Mouse (Mus musculus) limb, embryonic 15.5 days (tissue): ENCODE data around the gene Tmem191c. TPM values are rescaled to one million over a fixed set of nuclear protein-coding genes. Genes with fewer than 3 reads are reported as not detected.

ENCODE experiments used
- ATAC-seq: fragments of 200-750 bp; cut with Nextera tagmentation; 2 replicates; pipeline ENCODE4 v1.8.0; 2017; ENCODE audit warnings: low read depth, moderate TSS enrichment; ENCODE audit not compliant: insufficient number of reproducible peaks, low FRiP score, low TSS enrichment
- H3K27ac ChIP-seq: fragments of 300-500 bp; sonication (generic); 2 replicates; pipeline ENCODE4 v1.5.1; 2015; ENCODE audit warnings: moderate library complexity, mild to moderate bottlenecking, inconsistent platforms
- H3K27me3 ChIP-seq: fragments of 300-500 bp; sonication (generic); 2 replicates; pipeline ENCODE4 v1.6.1; 2015; ENCODE audit warnings: inconsistent platforms
- H3K36me3 ChIP-seq: fragments of 300-500 bp; sonication (generic); 2 replicates; pipeline ENCODE4 v1.6.1; 2015; ENCODE audit warnings: inconsistent platforms
- H3K4me1 ChIP-seq: fragments of 300-500 bp; sonication (generic); 2 replicates; pipeline ENCODE4 v1.6.1; 2015; ENCODE audit warnings: inconsistent platforms
- H3K4me2 ChIP-seq: fragments of 300-500 bp; sonication (generic); 2 replicates; pipeline ENCODE4 v1.6.1; 2015; ENCODE audit warnings: mild to moderate bottlenecking, inconsistent platforms
- H3K4me3 ChIP-seq: fragments of 300-500 bp; sonication (generic); 2 replicates; pipeline ENCODE4 v1.5.1; 2015; ENCODE audit warnings: mild to moderate bottlenecking, inconsistent platforms
- H3K9ac ChIP-seq: fragments of 300-500 bp; sonication (generic); 2 replicates; pipeline ENCODE4 v1.6.1; 2015; ENCODE audit warnings: inconsistent platforms
- H3K9me3 ChIP-seq: fragments of 300-500 bp; sonication (generic); 2 replicates; pipeline ENCODE4 v1.6.1; 2016; ENCODE audit warnings: inconsistent platforms
- WGBS: fragments of 180-500 bp; shearing (Covaris S2); methylation state at CpG from one replicate; pipeline ENCODE4 v1.1.7; 2015; 5-methylcytosine and 5-hydroxymethylcytosine counted together
- polyA plus RNA-seq: library from polyadenylated mRNA; unstranded; fragments of >200 nt; fragmentation: Nextera tagmentation; extraction: Ambion mirVana; gene quantifications from 2 replicates; pipeline ENCODE4 v1.2.1, GENCODE M21; 2015

Tmem191c gene
- polyA plus RNA-seq, 1 experiment from 2014 or later: 10.2 TPM

DNA sequence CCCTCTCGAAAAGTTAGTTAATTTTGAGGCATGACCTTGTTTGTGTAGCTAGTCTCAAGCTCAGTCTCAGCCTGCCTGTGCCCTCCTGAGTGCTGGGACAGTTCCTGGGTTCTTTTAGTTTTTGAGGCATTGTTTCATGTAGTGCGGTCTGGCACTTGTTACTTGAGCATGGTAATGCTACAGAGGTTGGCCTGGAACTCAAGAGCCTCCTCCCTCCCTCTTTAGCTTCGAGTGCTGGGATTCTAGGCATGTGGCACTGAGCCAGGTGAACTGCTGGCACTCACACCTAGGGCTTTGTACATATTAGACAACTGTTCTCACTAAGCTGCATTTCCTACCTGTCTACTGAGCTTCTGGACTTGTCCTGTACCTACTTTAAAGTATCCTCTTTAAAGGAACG, 28.1 kb upstream of the Tmem191c start:
- H3K27me3 ChIP-seq: no peaks in the 10 kb centered on the region
- no peak overlapping the region for H3K9ac ChIP-seq
- no peaks in the 10 kb centered on the region for H3K9me3 ChIP-seq
- no peak overlapping the region for H3K4me3 ChIP-seq
- H3K4me1 ChIP-seq: peaks cover 32% of the 10 kb centered on the region
- 55% methylated on average over 4 of the region's 4 CpGs for WGBS
- H3K4me2 ChIP-seq: no peak overlapping the region
- H3K36me3 ChIP-seq: no peaks in the 10 kb centered on the region
- H3K27ac ChIP-seq: no peak overlapping the region
- no peak for ATAC-seq

DNA sequence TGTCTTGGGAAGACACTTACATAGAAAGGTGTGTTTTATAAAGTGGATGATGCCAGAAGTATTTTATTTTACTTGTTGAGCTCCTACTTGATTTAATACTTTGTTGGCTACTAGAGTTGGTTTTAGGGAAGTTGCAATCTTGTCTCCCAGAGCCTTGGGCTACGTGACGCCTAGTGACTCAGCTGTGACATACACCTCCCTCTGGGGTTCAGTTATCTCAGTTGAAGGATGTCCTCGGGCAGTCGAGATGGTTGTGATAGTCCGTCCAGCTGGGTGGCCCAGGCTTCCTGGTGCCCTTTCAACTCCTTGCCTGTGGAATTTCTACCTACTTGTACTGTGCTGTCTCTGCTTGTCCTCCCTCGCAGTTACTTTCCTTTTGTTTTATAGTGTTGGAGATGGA, 26.7 kb upstream of the Tmem191c start:
- peaks cover 46% of the 10 kb centered on the region for H3K4me1 ChIP-seq
- ATAC-seq: no peak

DNA sequence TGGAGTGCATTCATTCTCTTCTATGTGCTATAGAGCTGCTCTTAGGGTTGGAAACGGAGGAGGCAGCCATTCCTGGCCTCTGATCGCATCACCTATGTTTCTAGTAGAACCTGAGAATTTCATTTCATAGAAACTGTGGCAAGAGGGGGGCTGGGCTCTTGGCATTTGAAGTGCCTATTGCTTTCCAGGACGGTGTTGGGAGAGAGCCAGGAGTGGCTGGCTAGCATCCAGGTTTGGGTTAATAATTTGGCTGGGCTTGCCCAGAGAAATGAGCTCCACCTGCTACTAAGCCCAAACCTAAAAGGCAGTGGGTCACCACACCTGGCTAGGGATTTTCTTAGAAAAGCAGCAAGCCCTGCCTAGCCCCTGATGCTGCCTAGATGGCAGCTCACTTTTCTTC, 24.3 kb upstream of the Tmem191c start:
- H3K4me1 ChIP-seq: peaks cover 48% of the 10 kb centered on the region
- 22% methylated on average over 3 of the region's 3 CpGs for WGBS
- no peaks in the 10 kb centered on the region for H3K27me3 ChIP-seq
- no peak for ATAC-seq
- H3K4me2 ChIP-seq: no peak overlapping the region
- H3K36me3 ChIP-seq: peaks cover 6% of the 10 kb centered on the region; the same call in 1 of the 2 replicates
- no peak overlapping the region for H3K4me3 ChIP-seq
- H3K9ac ChIP-seq: no peak overlapping the region
- H3K9me3 ChIP-seq: no peaks in the 10 kb centered on the region
- no peak overlapping the region for H3K27ac ChIP-seq

More for the DNA sequence above, 26.7 kb upstream of the Tmem191c start:
- H3K36me3 ChIP-seq: no peaks in the 10 kb centered on the region
- H3K4me3 ChIP-seq: no peak overlapping the region
- no peak overlapping the region for H3K27ac ChIP-seq
- H3K4me2 ChIP-seq: no peak overlapping the region
- H3K9ac ChIP-seq: no peak overlapping the region
- no peaks in the 10 kb centered on the region for H3K27me3 ChIP-seq
- H3K9me3 ChIP-seq: no peaks in the 10 kb centered on the region
- 60% methylated on average over 6 of the region's 6 CpGs for WGBS

DNA sequence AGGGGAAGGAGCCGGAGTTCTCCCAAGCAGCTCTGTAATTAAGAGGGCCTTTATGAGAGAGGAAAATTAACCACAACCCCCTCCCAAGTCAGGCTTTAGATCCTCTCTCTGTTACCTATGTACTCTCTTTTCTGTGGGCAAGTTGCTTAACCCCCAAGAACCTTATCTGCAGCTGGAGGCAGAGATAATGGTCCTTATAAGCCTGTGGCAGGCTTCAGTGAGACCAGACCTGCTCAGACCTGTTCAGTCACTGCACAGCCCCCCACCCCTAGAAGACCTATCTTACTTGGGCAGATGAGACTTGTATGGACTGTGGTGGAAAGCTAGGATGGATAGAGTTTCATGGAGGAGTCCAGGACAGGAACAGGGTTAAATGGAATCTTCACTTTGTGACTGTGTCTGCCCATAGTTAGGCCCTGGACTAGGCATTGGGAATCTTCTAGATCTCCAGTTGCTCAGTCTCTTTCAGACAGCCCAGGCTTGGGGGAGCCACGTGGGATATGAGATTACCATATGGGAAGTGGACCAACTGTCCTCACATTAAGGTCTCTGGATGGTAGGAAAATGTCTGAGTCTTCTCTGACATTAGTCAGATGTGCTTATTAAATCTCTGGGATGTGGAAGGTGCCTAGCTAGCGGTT, 23.7 kb upstream of the Tmem191c start:
- peaks cover 10% of the 10 kb centered on the region; the same call in 1 of the 2 replicates for H3K36me3 ChIP-seq
- no peak for ATAC-seq
- H3K27me3 ChIP-seq: no peaks in the 10 kb centered on the region
- no peak overlapping the region for H3K4me3 ChIP-seq
- WGBS: 60% methylated on average over 3 of the region's 3 CpGs
- H3K9me3 ChIP-seq: no peaks in the 10 kb centered on the region
- no peak overlapping the region for H3K4me2 ChIP-seq
- no peak overlapping the region for H3K27ac ChIP-seq
- no peak overlapping the region for H3K9ac ChIP-seq
- H3K4me1 ChIP-seq: peaks cover 48% of the 10 kb centered on the region

DNA sequence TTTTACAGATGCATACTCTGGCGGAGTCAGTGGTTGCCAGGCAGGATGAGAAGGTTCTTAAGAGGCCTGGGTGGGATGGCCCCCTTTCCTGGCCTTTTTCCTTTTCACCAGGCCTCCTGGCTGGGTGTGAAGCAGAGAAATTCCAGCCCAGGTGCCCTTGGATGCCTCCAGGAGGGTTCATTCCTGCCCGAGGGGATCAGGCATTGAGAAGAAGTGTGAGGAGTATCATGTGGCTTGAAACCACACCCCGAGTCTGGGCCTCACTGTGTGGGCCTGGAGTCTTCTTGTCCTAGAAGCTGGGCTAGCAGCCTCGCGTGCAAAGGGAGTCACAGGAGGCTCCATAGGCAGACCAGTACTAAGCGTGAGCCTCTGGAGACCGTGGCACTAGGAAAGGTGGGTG, 23.0 kb upstream of the Tmem191c start:
- Histone ChIP-seq H3K9me3 (no peaks in the 10 kb centered on the region), H3K4me3 (no peak overlapping the region), H3K36me3 (peaks cover 16% of the 10 kb centered on the region), H3K27ac (no peak overlapping the region), H3K9ac (no peak overlapping the region), H3K27me3 (no peaks in the 10 kb centered on the region), H3K4me1 (peaks cover 48% of the 10 kb centered on the region), H3K4me2 (no peak overlapping the region)
- WGBS: 56% methylated on average over 7 of the region's 7 CpGs
- ATAC-seq: no peak

DNA sequence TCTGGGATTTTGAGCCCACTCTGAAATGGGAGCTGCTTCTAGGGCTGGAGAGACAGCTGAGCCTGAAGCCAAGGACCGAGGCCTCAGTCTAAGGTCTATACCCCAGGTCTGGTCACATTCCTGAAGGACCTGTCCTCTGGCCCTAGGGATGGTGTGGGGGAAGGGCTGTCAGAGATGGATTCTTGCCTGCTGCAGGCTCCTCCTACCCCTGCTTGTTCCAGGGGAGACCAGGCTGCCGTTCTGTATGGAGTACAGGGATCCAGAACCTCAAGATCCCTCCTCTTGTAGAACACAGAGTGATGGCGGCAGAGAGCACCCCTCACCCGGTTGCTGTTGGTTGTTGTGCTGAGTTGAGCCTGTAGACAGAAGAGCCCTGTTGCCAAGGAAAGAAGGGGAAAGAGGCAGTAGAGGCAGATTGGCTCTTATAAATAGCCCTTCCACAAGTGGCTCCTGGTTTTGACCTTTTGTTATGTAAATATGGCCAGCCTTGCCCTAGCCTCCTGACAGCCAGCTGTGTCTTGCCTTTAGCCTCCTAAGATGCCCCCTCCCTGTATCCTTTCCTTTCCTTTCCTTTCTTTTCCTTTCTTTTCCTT, 21.8 kb upstream of the Tmem191c start:
- Histone ChIP-seq H3K4me1 (peaks cover 48% of the 10 kb centered on the region), H3K9ac (no peak overlapping the region), H3K27ac (no peak overlapping the region), H3K9me3 (no peaks in the 10 kb centered on the region), H3K4me2 (no peak overlapping the region), H3K27me3 (no peaks in the 10 kb centered on the region), H3K4me3 (no peak overlapping the region), H3K36me3 (peaks cover 28% of the 10 kb centered on the region)
- WGBS: 38% methylated on average over 4 of the region's 4 CpGs
- no peak for ATAC-seq

DNA sequence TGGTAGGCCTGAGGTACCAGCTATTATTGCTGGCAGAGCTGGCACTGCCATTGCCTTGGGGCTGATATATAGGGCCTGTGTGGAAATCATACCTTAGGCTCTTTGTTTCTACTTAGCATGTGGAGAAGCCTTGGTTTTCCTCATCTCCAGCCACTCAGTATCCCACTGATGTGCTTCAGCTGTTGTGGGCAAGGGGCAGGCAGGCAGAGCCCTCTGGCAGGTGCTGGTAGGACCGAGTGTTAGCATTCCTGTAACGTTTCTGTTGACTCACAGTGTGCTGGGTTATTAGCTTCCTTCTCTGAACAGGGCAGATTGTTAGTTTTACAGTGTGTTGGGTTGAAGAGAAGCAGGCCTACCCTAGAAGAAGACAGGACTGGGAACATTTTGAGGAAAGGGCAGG, 20.6 kb upstream of the Tmem191c start:
- H3K9ac ChIP-seq: no peak overlapping the region
- 37% methylated on average over 2 of the region's 2 CpGs for WGBS
- no peak for ATAC-seq
- H3K9me3 ChIP-seq: no peaks in the 10 kb centered on the region
- H3K27ac ChIP-seq: no peak overlapping the region
- H3K4me1 ChIP-seq: peaks cover 43% of the 10 kb centered on the region
- H3K4me3 ChIP-seq: no peak overlapping the region
- H3K36me3 ChIP-seq: peaks cover 39% of the 10 kb centered on the region
- H3K4me2 ChIP-seq: no peak overlapping the region
- no peaks in the 10 kb centered on the region for H3K27me3 ChIP-seq

DNA sequence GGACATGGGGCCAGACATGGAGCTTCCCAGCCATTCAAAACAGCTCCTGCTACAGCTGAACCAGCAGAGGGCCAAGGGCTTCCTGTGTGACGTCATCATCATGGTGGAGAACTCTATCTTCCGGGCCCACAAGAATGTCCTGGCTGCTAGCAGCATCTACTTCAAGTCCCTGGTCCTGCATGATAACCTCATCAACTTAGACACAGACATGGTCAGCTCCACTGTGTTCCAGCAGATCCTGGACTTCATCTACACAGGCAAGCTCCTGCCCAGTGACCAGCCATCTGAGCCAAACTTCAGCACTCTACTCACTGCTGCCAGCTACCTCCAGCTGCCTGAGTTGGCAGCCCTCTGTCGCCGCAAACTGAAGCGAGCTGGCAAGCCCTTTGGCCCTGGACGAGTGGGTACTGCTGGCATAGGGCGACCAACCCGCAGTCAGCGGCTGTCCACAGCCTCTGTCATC, 18.5 kb upstream of the Tmem191c start:
- H3K4me2 ChIP-seq: no peak overlapping the region
- H3K36me3 ChIP-seq: peaks cover 55% of the 10 kb centered on the region
- H3K9ac ChIP-seq: no peak overlapping the region
- H3K9me3 ChIP-seq: no peaks in the 10 kb centered on the region
- no peak for ATAC-seq
- 88% methylated on average over 9 of the region's 9 CpGs for WGBS
- no peak overlapping the region for H3K4me3 ChIP-seq
- H3K4me1 ChIP-seq: peaks cover 30% of the 10 kb centered on the region
- no peaks in the 10 kb centered on the region for H3K27me3 ChIP-seq
- H3K27ac ChIP-seq: no peak overlapping the region

DNA sequence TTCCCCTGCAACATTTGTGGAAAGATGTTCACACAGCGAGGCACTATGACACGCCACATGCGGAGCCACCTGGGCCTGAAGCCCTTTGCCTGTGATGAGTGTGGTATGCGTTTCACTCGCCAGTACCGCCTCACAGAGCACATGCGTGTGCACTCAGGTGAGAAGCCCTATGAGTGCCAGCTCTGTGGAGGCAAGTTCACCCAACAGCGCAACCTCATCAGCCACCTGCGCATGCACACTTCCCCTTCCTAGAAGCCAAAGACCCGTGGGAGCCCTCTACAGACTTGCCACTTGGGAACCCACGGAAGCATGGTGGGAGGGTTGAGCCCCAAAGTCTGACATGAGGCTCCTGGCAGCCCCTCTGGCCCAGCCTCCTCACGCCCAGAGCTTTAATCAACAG, 17.0 kb upstream of the Tmem191c start:
- Histone ChIP-seq H3K36me3 (peaks cover 59% of the 10 kb centered on the region), H3K4me1 (peaks cover 15% of the 10 kb centered on the region), H3K9me3 (no peaks in the 10 kb centered on the region), H3K4me2 (no peak overlapping the region), H3K9ac (no peak overlapping the region), H3K4me3 (no peak overlapping the region), H3K27ac (no peak overlapping the region), H3K27me3 (no peaks in the 10 kb centered on the region)
- ATAC-seq: no peak
- WGBS: 90% methylated on average over 12 of the region's 12 CpGs

DNA sequence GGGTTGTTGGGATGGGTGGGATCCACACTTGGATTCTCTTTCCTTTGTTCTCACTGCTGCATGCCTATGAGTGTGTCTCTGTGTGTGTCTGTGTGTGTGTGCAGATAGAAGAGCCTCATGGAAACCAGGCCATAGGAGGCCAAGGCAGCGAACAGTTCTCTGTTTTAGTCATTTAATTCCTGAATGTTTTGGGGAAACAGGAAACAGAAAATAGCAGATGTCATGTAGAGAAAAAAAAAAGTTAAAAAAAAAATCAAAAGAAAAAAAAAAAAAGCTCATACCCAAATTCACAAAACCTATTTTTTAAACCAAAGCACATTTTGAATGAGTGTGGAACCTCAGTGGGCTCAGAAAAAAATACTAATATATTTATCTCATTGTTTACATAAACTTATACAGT, 14.5 kb upstream of the Tmem191c start:
- 76% methylated on average over 1 of the region's 1 CpGs for WGBS
- no peak for ATAC-seq
- no peak overlapping the region for H3K4me3 ChIP-seq
- H3K27me3 ChIP-seq: no peaks in the 10 kb centered on the region
- no peaks in the 10 kb centered on the region for H3K9me3 ChIP-seq
- peaks cover 53% of the 10 kb centered on the region for H3K36me3 ChIP-seq
- H3K4me1 ChIP-seq: peaks cover 11% of the 10 kb centered on the region
- no peak overlapping the region for H3K4me2 ChIP-seq
- H3K9ac ChIP-seq: no peak overlapping the region
- H3K27ac ChIP-seq: no peak overlapping the region

DNA sequence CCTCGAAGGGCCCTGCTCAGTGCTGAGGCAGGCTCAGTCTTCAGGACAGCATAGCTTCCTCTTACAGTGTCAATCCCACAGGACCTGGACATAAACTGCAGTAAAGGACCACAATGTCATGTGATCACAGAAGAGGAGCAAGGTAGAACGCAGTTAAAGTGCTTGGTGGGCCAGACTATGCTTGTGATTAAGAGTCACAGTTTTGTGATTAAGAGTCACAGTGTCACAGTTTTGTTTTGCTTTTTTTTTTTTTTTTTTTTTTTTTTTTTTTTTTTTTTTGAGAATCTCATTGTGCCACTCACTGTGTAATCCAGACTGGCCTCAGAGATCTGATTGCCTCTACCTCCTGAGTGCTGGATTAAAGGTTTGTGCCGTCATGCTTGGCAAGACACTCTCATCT, 9.8 kb upstream of the Tmem191c start:
- 76% methylated on average over 3 of the region's 3 CpGs for WGBS
- H3K9ac ChIP-seq: no peak overlapping the region

DNA sequence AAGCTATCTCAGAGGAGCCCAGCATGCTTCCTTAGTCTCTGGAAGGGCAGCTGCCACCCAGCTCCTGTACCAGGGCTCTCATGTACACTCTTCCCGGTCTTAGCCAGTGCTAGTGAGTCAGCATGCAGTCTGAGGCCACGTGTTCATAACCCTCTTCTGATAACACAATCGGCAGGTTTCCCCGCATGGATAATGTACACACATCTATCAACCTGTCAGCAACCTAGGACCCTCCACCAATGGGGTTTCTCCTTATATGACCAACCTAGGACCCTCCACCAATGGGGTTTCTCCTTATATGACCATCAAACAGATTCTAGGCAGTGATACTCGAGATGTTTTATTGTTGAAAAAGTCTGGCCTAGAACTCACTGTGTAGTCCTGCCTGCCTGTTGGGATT, 7.9 kb upstream of the Tmem191c start:
- Histone ChIP-seq H3K27ac (no peak overlapping the region), H3K27me3 (no peaks in the 10 kb centered on the region), H3K4me2 (no peak overlapping the region), H3K9ac (no peak overlapping the region), H3K36me3 (0 out of 2 replicates have a peak, but pooled peaks cover under 1% of the 10 kb centered on the region), H3K4me3 (no peak overlapping the region), H3K4me1 (no peaks in the 10 kb centered on the region), H3K9me3 (no peaks in the 10 kb centered on the region)
- no peak for ATAC-seq
- WGBS: 66% methylated on average over 5 of the region's 5 CpGs

More for the DNA sequence above, 9.8 kb upstream of the Tmem191c start:
- Histone ChIP-seq H3K27ac (no peak overlapping the region), H3K27me3 (no peaks in the 10 kb centered on the region), H3K36me3 (peaks cover 12% of the 10 kb centered on the region; the same call in 1 of the 2 replicates), H3K4me2 (no peak overlapping the region), H3K9me3 (no peaks in the 10 kb centered on the region), H3K4me1 (no peaks in the 10 kb centered on the region), H3K4me3 (no peak overlapping the region)
- ATAC-seq: no peak
